Mouse (Mus musculus) hindbrain, embryonic 11.5 days (tissue): Measurements from ENCODE around the gene Shroom1. TPM values are rescaled to one million over a fixed set of nuclear protein-coding genes. Genes with fewer than 3 reads are reported as not detected.
"Not testable (repeated sequence)": the region's sequence is repeated elsewhere in the genome, so short reads cannot be mapped to it uniquely, and the experiment has no call there.

Experiments used
- ATAC-seq: fragments of 200-750 bp; cut with Nextera tagmentation; 2 replicates; pipeline ENCODE4 v1.8.0; 2017; ENCODE audit warnings: mild to moderate bottlenecking, moderate TSS enrichment, moderate library complexity; ENCODE audit not compliant: low FRiP score
- DNase-seq: peaks from one replicate; pipeline ENCODE4 v3.0.0-alpha.2; 2015; ENCODE audit warnings: low spot score
- H3K27ac ChIP-seq: fragments of 300-500 bp; sonication (generic); 2 replicates; pipeline ENCODE4 v1.5.1; 2014; ENCODE audit warnings: mild to moderate bottlenecking, low read depth, low read length
- H3K27me3 ChIP-seq: fragments of 300-500 bp; sonication (generic); 2 replicates; pipeline ENCODE4 v1.6.1; 2014; ENCODE audit warnings: mild to moderate bottlenecking, low read length, moderate library complexity, mixed read lengths; ENCODE audit not compliant: control insufficient read depth, insufficient read depth
- H3K36me3 ChIP-seq: fragments of 300-500 bp; sonication (generic); 2 replicates; pipeline ENCODE4 v1.6.1; 2014; ENCODE audit warnings: mild to moderate bottlenecking, low read length, moderate library complexity, mixed read lengths; ENCODE audit not compliant: control insufficient read depth, insufficient read depth
- H3K4me1 ChIP-seq: fragments of 300-500 bp; sonication (generic); replicated peaks from 2 replicates; pipeline ENCODE4 v1.6.1; 2014; ENCODE audit warnings: low read length, mixed read lengths; ENCODE audit not compliant: control insufficient read depth, insufficient read depth
- H3K4me2 ChIP-seq: fragments of 300-500 bp; sonication (generic); replicated peaks from 2 replicates; pipeline ENCODE4 v1.6.1; 2014; ENCODE audit warnings: mild to moderate bottlenecking, low read depth, low read length
- H3K4me3 ChIP-seq: fragments of 300-500 bp; sonication (generic); 2 replicates; pipeline ENCODE4 v1.5.1; 2014; ENCODE audit warnings: low read depth, low read length
- H3K9ac ChIP-seq: fragments of 300-500 bp; sonication (generic); 2 replicates; pipeline ENCODE4 v1.6.1; 2014; ENCODE audit warnings: low read depth, low read length
- H3K9me3 ChIP-seq: fragments of 300-500 bp; sonication (generic); 2 replicates; pipeline ENCODE4 v1.6.1; 2016; ENCODE audit warnings: low read length; ENCODE audit not compliant: control insufficient read depth
- WGBS: fragments of 180-500 bp; shearing (Covaris S2); extraction: QIAGEN DNeasy Blood & Tissue Kit; methylation state at CpG from one replicate; pipeline ENCODE4 v1.1.7; 2014; 5-methylcytosine and 5-hydroxymethylcytosine counted together
- polyA plus RNA-seq: library from polyadenylated mRNA; unstranded; fragments of >200 nt; fragmentation: Nextera tagmentation; extraction: Ambion mirVana; gene quantifications from 2 replicates; pipeline ENCODE4 v1.2.1, GENCODE M21; 2014

Gene Shroom1
- polyA plus RNA-seq, 1 experiment from 2014 or later = 2.9 TPM

- H3K36me3 ChIP-seq, H3K4me1 ChIP-seq, H3K9me3 ChIP-seq, H3K27me3 ChIP-seq, H3K9ac ChIP-seq, H3K4me2 ChIP-seq, H3K27ac ChIP-seq, ATAC-seq, H3K4me3 ChIP-seq, DNase-seq: not testable (repeated sequence)
- 88% methylated on average over 3 of the region's 3 CpGs for WGBS
Measured at GRCm38 (mm10) chr11:53426914-53427313, 30.1 kb upstream of the Shroom1 start.

- H3K4me1 ChIP-seq = no peaks in the 10 kb centered on the region
- H3K27ac ChIP-seq = no peak overlapping the region
- ATAC-seq (no peak), DNase-seq (no peak)
- H3K36me3 ChIP-seq = 0 out of 2 replicates have a peak, but pooled peaks cover 4% of the 10 kb centered on the region
- 88% methylated on average over 3 of the region's 3 CpGs for WGBS
- no peak overlapping the region for H3K9ac ChIP-seq
- no peaks in the 10 kb centered on the region for H3K27me3 ChIP-seq
- no peaks in the 10 kb centered on the region for H3K9me3 ChIP-seq
- H3K4me3 ChIP-seq = no peak overlapping the region
- no peak overlapping the region for H3K4me2 ChIP-seq
Measured at GRCm38 (mm10) chr11:53427993-53428715, 28.9 kb upstream of the Shroom1 start.

GRCm38 (mm10) chr11:53428716-53429057 lies 28.3 kb upstream of the Shroom1 start:
- no peak overlapping the region for H3K4me3 ChIP-seq

GRCm38 (mm10) chr11:53429182-53429581 lies 27.8 kb upstream of the Shroom1 start:
- DNase-seq (no peak), ATAC-seq (no peak)
- Histone ChIP-seq H3K36me3 (0 out of 2 replicates have a peak, but pooled peaks cover 4% of the 10 kb centered on the region), H3K9me3 (no peaks in the 10 kb centered on the region), H3K27me3 (no peaks in the 10 kb centered on the region), H3K4me1 (no peaks in the 10 kb centered on the region), H3K4me2 (no peak overlapping the region), H3K27ac (no peak overlapping the region), H3K4me3 (no peak overlapping the region), H3K9ac (no peak overlapping the region)

More at GRCm38 (mm10) chr11:53428716-53429057, 28.3 kb upstream of the Shroom1 start:
- Histone ChIP-seq H3K4me2 (no peak overlapping the region), H3K9ac (no peak overlapping the region), H3K27ac (no peak overlapping the region), H3K27me3 (no peaks in the 10 kb centered on the region), H3K9me3 (no peaks in the 10 kb centered on the region), H3K4me1 (no peaks in the 10 kb centered on the region), H3K36me3 (0 out of 2 replicates have a peak, but pooled peaks cover 4% of the 10 kb centered on the region)
- no peak for DNase-seq
- no peak for ATAC-seq
- 96% methylated on average over 5 of the region's 5 CpGs for WGBS

- Histone ChIP-seq H3K4me3 (peak overlapping the region; percentile 96), H3K27me3 (no peaks in the 10 kb centered on the region), H3K4me2 (peak overlapping the region; percentile 74), H3K4me1 (no peaks in the 10 kb centered on the region), H3K9me3 (no peaks in the 10 kb centered on the region), H3K9ac (peak overlapping the region; percentile 90), H3K36me3 (0 out of 2 replicates have a peak, but pooled peaks cover 4% of the 10 kb centered on the region), H3K27ac (no peak overlapping the region)
- DNase-seq (no peak), ATAC-seq (no peak)
- under 1% methylated on average over 34 of the region's 34 CpGs for WGBS
Measured at GRCm38 (mm10) chr11:53430300-53430669, 26.7 kb upstream of the Shroom1 start.

GRCm38 (mm10) chr11:53430670-53431346 lies 26.2 kb upstream of the Shroom1 start, which contains the start of the genes Uqcrq and Gdf9:
Gene Uqcrq (minus strand): TSS chr11:53430831.
Gene Gdf9 (plus strand): TSS chr11:53431023.
- WGBS = under 1% methylated on average over 44 of the region's 44 CpGs
- peak; percentile 97 for ATAC-seq
- no peak within 1 kb of the TSS; the same call in 1 of the 2 replicates for H3K27ac ChIP-seq

GRCm38 (mm10) chr11:53431347-53432056 lies 25.5 kb upstream of the Shroom1 start:
- WGBS = 24% methylated on average over 9 of the region's 9 CpGs
- no peak for ATAC-seq
- H3K9ac ChIP-seq = peak overlapping the region; percentile 28
- peak overlapping the region; percentile 51 for H3K4me2 ChIP-seq
- H3K27ac ChIP-seq = no peak overlapping the region; the same call in 1 of the 2 replicates
- H3K36me3 ChIP-seq = 0 out of 2 replicates have a peak, but pooled peaks cover 4% of the 10 kb centered on the region
- no peaks in the 10 kb centered on the region for H3K9me3 ChIP-seq
- DNase-seq = no peak
- H3K4me3 ChIP-seq = peak overlapping the region; percentile 96
- H3K4me1 ChIP-seq = no peaks in the 10 kb centered on the region
- H3K27me3 ChIP-seq = no peaks in the 10 kb centered on the region

More at GRCm38 (mm10) chr11:53430670-53431346, 26.2 kb upstream of the Shroom1 start, which contains the start of the genes Uqcrq and Gdf9:
- Histone ChIP-seq H3K4me1 (no peaks in the 10 kb centered on the region), H3K4me2 (peak within 1 kb of the TSS; percentile 74), H3K4me3 (peak within 1 kb of the TSS; percentile 96), H3K27me3 (no peaks in the 10 kb centered on the region), H3K36me3 (0 out of 2 replicates have a peak, but pooled peaks cover 4% of the 10 kb centered on the region), H3K9me3 (no peaks in the 10 kb centered on the region), H3K9ac (peak within 1 kb of the TSS; percentile 90)
- DNase-seq = peak; percentile 99

DNA sequence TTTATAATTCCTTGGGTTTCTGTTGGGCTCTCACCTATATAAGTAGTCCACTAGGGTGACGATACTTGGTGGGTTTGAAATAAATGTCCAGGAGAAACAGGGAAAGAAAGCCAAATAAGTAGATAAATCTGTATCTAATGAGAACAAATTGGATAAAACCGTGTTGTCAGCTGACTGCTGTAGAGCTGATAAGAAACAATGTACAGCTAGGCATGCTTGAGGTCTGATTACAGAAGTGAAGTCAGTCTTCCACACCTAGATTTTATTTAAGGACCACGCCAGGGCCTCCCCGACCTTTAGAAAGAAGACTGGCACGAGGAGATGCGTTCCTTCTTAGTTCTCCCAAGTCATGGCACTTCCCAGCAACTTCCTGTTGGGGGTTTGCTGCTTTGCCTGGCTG lies 23.9 kb upstream of the Shroom1 start:
- H3K9me3 ChIP-seq = no peaks in the 10 kb centered on the region
- H3K9ac ChIP-seq = no peak overlapping the region
- H3K27me3 ChIP-seq = no peaks in the 10 kb centered on the region
- 65% methylated on average over 6 of the region's 6 CpGs for whole genome bisulfite sequencing
- no peak overlapping the region for H3K4me2 ChIP-seq
- no peaks in the 10 kb centered on the region for H3K4me1 ChIP-seq
- ATAC-seq (no peak), DNase-seq (no peak)
- 0 out of 2 replicates have a peak, but pooled peaks cover 4% of the 10 kb centered on the region for H3K36me3 ChIP-seq
- H3K27ac ChIP-seq = no peak overlapping the region
- H3K4me3 ChIP-seq = no peak overlapping the region
